Mouse (Mus musculus): ENCODE measurements around the gene Sumo1. TPM values are rescaled to one million over a fixed set of nuclear protein-coding genes. Genes with fewer than 3 reads are reported as not detected.
"Not testable (repeated sequence)": the region's sequence is repeated elsewhere in the genome, so short reads cannot be mapped to it uniquely, and the experiment has no call there.

The Sumo1 gene
- polyA plus RNA-seq, 2 experiments from 2014 or later: 471 to 552 TPM

DNA sequence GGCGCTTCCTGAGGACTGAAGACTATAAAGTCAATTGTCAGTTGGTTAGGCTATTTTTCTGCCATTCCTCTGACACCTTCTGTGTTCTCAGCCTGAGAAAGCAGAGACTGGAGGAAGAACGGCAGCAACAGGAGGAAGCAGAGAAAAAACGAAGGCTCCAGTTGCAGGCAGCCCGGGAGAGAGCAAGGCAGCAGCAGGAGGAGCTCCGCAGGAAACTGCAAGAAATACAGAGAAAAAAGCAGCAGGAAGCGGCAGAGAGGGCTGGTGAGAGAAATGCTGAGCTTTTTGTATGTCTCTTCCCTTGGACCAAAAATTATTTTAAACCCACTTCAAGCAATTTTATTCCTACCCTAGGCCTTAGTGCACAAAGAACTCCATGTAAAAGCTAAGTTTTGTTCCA lies 37.6 kb downstream of the Sumo1 start:
- ATAC-seq: no peak

GRCm38 (mm10) chr1:59631986-59632659 lies 38.5 kb downstream of the Sumo1 start:
- no peak for ATAC-seq

DNA sequence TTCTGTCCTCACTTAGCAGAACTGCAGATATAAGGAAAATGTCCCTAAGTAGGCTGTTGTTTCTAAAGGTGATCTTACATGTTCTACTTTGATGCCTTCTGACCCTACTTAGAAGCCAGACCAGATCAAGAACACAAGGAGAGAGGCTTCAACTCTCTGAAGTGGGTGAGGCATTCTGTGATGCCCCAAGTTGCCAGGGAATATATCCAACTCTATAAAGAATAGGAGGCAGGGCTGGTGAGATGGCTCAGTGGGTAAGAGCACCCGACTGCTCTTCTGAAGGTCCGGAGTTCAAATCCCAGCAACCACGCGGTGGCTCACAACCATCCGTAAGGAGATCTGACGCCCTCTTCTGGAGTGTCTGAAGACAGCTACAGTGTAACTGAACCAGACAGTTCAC lies 40.3 kb downstream of the Sumo1 start:
- not testable (repeated sequence) for ATAC-seq

- no peak for ATAC-seq
These were observed 41.4 kb downstream of the Sumo1 start for GRCm38 (mm10) chr1:59629194-59629593.

- ATAC-seq: no peak
These were observed 45.2 kb downstream of the Sumo1 start for GRCm38 (mm10) chr1:59625410-59625809.

DNA sequence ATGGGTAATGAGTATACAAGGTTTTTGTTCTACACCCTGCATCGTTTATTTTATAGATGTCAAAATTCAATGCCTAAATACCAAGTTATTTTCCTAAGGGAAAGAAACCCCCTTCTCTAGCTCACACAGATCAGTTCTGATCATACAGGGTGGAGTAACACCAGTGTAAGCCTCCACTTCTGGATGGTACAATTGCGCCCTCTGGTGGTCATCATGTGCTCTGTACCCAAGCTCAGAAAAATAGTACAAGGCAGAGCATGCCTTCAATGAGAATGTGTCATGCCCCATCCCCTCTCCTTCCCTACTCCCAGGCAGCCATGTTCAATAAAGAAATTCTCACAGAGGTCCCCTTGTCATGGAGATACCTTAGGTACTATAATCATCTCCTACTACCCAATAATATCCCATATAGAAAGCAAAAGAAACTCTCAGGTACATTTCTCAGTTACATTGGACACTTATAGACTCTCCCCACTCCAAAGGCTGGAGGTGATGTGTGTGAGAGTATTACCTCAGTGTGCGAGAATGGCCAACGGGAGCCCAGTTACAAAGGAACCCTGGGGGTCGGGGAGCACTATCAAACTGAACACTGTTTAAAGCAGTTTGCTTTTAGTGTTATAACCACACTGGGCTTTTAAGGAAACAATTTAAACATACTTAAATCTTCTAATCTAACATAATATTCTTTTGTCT lies 47.2 kb downstream of the Sumo1 start:
- peak; percentile 95 for ATAC-seq

DNA sequence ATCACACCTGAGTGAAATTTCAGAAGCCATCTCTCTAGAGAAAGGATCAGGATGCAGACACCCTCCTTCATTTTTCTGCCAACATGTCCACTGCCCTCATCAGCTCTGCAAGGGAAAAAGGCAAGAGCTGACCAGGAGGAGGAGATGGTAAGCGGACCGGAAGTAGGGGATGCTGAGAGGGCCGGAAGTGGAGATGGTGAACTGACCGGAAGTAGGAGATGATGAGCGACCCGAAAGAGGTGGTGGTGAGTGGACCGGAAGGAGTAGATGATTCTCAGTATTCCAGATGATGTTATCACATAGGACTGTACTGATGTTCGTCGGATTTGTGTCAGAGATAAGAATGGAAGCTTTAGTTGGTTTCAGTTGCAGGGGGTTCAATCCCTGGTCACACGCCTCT lies 51.4 kb downstream of the Sumo1 start:
- no peak for ATAC-seq

DNA sequence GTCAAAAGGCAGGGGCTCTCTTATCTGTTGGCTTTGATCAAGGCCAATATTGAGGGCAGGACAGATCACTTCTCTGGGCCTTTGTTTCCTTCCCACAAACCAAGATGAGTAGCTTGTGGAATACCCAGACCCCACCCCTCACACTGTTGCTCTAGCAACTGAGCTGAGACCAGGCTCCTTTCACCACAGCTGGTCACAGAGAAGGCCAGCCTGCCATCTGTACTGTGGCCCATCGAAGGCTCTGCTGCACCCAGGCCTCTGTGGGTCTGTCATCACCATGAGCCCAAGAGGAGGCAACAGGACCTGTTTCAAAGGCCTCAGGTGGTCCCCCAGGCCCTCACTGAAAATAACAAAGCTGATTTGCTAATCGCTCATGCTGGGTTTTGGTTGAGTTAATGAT lies 55.6 kb downstream of the Sumo1 start:
- no peak for ATAC-seq

GRCm38 (mm10) chr1:59613795-59614194 lies 56.8 kb downstream of the Sumo1 start:
- peak; percentile 55 for ATAC-seq

DNA sequence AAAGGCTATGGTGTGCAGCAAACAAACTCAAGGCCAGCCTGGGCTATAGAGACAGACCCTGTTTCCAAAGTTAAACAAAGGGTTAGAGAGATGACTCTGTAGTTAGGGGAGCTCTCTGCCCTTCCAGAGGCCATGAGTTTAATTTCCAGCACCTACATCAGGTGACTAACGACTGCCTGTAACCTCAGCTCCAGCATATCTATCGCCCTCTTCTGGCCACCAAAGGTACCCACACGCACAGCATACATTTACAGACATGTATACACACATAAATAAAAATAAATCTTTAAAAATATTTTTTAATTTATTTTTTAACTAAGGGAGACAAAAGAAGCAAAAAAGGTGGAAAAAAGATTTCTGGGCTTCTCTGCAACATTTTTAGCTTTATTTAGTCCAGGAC lies 59.7 kb downstream of the Sumo1 start:
- no peak for ATAC-seq

GRCm38 (mm10) chr1:59609896-59610295 lies 60.7 kb downstream of the Sumo1 start:
- no peak for ATAC-seq

DNA sequence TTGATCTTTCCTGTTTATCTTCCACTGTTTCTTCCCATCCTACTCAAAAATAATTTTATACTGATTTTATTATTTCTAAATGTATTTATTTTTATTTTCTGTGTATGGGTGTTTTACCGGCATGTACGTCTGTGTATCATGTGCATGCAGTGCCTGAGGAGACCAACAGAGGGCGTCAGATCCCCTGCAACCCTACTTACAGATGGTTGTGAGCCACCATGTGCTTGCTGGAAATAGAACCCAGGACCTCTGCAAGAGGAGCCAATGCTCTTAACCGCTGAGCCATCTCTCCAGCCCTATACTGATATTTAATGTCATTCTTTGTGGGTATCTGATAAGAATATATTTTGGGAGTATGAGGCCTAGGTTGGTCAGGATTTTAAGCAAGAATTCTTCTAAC lies 61.2 kb downstream of the Sumo1 start:
- no peak for ATAC-seq

DNA sequence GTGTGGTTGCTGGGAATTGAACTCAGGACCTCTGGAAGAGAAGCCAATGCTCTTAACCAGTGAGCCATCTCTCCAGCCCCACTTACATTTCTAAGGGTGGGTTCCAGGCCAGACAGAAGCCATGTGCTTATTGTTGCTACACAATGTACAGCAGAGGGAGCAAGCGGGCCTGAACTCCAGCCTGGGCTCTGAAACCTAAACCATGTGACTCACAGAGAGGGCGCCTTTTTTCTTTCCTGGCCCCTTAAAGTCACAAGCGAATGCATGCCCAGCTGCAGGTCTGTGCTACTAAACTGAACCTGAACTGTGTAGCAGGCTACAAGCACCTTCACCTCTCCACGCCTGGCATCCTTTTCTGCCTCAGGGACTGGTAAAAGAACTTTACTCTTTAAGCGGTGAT lies 61.7 kb downstream of the Sumo1 start:
- peak; percentile 56 for ATAC-seq

- peak; percentile 96 for ATAC-seq
These were observed 62.4 kb downstream of the Sumo1 start for GRCm38 (mm10) chr1:59608125-59608762.

GRCm38 (mm10) chr1:59607071-59607470 lies 63.6 kb downstream of the Sumo1 start:
- ATAC-seq: no peak

DNA sequence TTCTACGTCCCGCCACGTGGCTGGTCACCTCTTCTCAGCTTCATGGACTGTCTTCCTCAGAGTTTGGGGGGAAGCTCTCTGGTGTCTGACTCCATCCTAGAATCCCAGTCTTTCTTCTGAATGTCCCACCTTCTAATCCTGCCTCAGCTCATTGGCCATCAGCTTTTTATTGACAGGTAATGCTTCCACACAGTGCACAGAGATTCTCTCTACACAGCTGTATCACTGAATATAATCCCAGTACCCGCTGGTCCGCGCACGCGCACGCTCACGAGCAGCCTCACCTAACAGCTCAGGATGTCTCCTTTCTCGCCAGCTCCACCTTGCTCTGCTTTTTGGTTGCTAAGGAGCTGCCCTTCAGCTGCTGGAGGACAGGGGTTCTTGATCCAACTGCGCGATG lies 64.2 kb downstream of the Sumo1 start:
- ATAC-seq: no peak

- no peak for ATAC-seq
These were observed 66.7 kb downstream of the Sumo1 start for GRCm38 (mm10) chr1:59603893-59604292.

- no peak for ATAC-seq
These were observed 67.3 kb downstream of the Sumo1 start for GRCm38 (mm10) chr1:59603417-59603712.

DNA sequence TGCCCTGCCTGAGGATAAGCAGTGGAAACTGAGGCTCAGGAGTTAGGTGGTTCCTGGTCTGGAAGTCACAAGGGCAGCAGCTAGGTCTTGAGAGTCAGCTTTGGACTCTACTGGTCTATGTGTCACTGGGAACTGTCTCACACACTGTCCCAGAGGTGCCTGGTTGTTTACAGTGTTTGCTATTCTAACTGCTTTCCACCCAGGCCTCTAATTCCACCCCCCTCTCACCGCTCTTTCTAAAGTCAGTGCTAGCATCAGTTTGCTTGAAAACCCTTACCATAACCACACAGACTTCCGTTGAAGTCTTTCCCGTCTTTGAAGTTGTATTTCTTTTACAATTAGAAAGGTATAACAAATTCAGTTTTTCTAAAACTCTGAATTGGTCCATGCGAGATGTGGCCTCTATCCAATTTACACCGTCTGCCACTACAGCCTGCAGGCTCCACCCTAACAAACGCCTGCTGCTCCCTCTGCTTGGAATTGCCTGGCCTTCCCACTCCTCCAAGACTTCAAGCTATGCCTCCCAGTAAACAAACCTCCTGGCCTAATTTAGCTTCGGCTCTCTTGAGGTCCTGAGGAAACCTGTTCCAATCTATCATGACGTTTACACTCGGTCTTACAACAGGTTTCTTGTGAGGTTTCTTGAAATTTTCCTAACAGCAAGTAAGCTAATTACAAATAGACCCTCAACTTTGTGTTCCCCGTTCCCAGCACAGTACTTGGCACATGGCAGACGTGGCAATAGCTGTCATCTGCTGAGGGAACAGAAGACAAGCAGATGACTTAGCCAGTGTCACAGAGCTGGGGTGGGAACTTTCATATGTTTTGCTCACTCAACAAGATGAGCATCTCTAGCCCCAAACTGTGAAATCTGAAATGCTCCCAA lies 67.9 kb downstream of the Sumo1 start:
- peak; percentile 93 for ATAC-seq

DNA sequence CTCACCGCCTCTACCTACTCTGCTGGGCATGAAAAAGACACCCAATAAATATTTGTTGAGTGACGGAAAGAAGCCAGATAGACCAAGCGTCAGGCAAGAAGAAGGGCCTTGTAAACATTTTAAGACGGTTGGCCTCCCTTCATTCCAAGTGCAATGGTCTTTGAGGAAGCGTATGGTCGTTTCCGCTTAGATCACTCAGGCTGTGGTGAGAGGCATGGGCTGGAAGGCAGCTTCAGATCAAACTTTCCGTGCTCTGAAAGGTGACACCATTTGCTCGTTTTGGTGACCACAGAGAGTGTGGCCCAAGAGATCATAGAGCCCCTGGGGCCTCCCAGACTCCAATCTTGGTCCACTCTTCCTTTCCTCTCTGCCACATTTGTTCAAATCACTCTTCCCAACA lies 75.0 kb downstream of the Sumo1 start:
- no peak for ATAC-seq

DNA sequence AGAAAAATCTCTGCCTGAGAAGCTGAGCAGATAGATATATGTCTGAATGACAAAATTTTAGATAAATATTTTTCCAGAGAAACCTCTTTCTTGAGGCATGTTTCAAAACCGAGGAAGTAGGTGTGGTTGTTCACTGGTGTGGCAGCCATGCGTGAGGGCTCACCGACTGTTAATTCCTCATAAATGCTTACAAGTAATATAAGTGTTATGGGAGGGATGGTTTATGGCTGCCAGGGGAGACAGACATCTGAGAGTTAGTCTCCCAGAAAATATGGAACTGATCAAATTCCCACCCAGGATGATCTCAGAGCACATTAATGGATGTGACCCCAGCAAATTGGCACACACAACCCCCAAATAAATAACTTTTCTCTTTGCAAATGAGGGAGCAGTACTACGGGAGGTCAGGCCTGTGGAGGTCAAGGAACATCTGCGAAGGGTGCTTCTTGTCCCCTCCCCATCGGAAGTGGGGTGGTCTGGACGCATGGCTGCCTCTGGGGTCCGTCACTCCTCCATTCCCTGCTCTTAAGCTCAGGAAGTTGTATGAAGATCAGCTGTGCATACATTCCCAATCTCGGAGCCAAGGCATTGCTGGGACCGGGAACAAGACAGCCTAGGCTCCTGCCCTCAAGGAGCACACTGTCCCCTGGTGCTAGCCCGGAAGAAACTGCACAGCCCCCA lies 75.9 kb downstream of the Sumo1 start:
- ATAC-seq: no peak

GRCm38 (mm10) chr1:59593622-59594035 lies 77.0 kb downstream of the Sumo1 start:
- ATAC-seq: no peak

DNA sequence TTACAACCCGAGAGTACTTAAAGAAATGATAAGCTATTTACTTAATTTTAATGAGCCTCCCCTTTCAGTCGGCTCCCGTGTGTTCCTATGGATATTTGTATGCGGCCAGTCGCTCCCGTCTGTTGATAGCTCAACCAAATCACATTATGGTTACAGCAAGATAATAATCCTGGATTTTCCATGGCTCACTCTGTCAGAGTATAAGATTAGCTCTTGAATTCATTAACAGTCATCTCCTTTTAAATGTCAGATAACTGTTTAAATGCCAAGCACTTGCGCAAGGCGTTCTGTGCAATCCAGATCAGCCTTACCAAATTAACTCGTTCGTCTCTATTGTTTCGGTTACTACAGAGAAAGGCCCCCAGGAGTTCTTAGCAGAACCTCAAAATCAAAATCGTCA lies 77.8 kb downstream of the Sumo1 start:
- ATAC-seq: no peak
